Mouse (Mus musculus): ENCODE results near the gene St6galnac3. TPM values are rescaled to one million over a fixed set of nuclear protein-coding genes. Genes with fewer than 3 reads are reported as not detected.

The St6galnac3 gene
- polyA plus RNA-seq, 1 experiment from 2014 or later, result 48.6 TPM

DNA sequence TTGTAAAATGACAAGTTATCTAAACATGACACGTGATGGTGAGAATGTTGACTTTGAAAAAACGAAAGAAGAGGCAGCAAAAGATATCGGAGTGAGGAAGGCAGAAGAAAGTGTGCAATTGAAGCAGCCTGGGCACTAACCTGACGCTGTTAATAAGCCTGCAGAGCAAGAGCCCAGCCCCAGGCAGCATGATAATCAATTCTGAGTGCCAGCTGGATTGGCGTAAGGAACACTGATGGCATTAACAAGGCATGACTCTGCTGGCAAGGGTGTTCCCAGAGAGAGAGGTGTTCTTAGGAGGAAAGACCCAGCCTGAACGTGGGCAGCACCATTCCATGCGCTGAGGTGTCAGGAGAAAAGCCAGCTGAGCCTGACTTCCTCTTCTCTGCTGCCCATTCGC lies 525.7 kb downstream of the St6galnac3 start:
- H3K9ac ChIP-seq, result no peak overlapping the region
- no peak overlapping the region for H3K27ac ChIP-seq (replicated peaks)
- 73% methylated on average over 8 of the region's 8 CpGs for WGBS
- no peaks in the 10 kb centered on the region for H3K36me3 ChIP-seq
- no peaks in the 10 kb centered on the region for H3K4me1 ChIP-seq
- H3K4me3 ChIP-seq (replicated peaks), result no peak overlapping the region
- no peak for ATAC-seq (ENCODE audit: insufficient number of reproducible peaks, low FRiP score, low TSS enrichment, low read depth)
- H3K4me2 ChIP-seq (replicated peaks), result no peak overlapping the region
- no peaks in the 10 kb centered on the region for H3K9me3 ChIP-seq (replicated peaks)
- H3K27me3 ChIP-seq, result no peaks in the 10 kb centered on the region

GRCm38 (mm10) chr3:153198514-153198913 lies 526.5 kb downstream of the St6galnac3 start:
- 75% methylated on average over 4 of the region's 4 CpGs for WGBS
- Histone ChIP-seq H3K9me3 (replicated peaks) (no peaks in the 10 kb centered on the region), H3K4me2 (replicated peaks) (no peak overlapping the region), H3K27ac (replicated peaks) (no peak overlapping the region), H3K4me3 (replicated peaks) (no peak overlapping the region), H3K27me3 (no peaks in the 10 kb centered on the region), H3K4me1 (no peaks in the 10 kb centered on the region), H3K9ac (no peak overlapping the region), H3K36me3 (no peaks in the 10 kb centered on the region)
- no peak for ATAC-seq (ENCODE audit: insufficient number of reproducible peaks, low FRiP score, low TSS enrichment, low read depth)

DNA sequence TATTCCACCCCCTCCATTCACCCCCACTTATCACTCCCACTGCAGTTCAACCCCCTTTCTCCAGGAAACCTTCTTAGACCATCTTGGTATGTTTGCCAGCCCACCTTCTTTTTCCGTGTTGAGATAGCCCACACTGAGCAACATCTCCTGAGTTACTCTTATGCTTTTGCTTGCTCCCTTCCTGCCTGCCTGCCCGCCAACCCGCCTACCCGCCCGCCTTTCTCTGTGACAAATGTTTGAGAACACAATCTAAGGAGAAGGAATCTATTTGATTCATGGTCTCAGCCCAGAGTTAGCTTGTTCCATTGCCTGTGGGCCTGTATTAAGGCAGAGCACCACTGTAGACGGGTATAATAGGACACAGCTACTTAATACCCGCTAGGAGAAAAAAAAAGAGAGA lies 531.9 kb downstream of the St6galnac3 start:
- no peak overlapping the region for H3K4me3 ChIP-seq (replicated peaks)
- no peak overlapping the region for H3K27ac ChIP-seq (replicated peaks)
- ATAC-seq (ENCODE audit: insufficient number of reproducible peaks, low FRiP score, low TSS enrichment, low read depth), result no peak
- H3K4me2 ChIP-seq (replicated peaks), result no peak overlapping the region
- WGBS, result 80% methylated on average over 7 of the region's 7 CpGs
- no peaks in the 10 kb centered on the region for H3K9me3 ChIP-seq (replicated peaks)
- H3K36me3 ChIP-seq, result no peaks in the 10 kb centered on the region
- no peaks in the 10 kb centered on the region for H3K27me3 ChIP-seq
- no peak overlapping the region for H3K9ac ChIP-seq
- H3K4me1 ChIP-seq, result no peaks in the 10 kb centered on the region

DNA sequence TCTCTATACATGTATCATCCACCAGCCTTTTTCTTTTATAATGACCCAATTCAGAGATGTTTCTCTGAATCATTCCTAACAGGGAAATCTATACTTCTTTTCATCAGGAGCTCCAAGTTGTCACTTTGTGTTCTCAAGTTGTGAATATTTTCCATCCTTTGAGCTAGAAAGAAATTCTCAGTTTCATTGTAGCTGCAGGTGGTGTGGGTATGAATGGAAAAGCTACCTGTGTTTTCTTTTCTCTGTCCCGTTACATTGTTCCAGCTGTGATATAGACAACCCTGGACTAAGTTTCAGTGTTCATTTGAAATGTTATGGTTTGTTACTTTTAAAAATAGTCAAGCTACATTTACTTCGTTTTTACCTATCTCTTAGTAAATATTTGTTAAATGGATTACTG lies 534.2 kb downstream of the St6galnac3 start:
- 70% methylated on average over 2 of the region's 2 CpGs for WGBS
- Histone ChIP-seq H3K9ac (no peak overlapping the region), H3K4me2 (replicated peaks) (no peak overlapping the region), H3K9me3 (replicated peaks) (no peaks in the 10 kb centered on the region), H3K4me3 (replicated peaks) (no peak overlapping the region), H3K27me3 (no peaks in the 10 kb centered on the region), H3K27ac (replicated peaks) (no peak overlapping the region), H3K36me3 (no peaks in the 10 kb centered on the region), H3K4me1 (no peaks in the 10 kb centered on the region)
- ATAC-seq (ENCODE audit: insufficient number of reproducible peaks, low FRiP score, low TSS enrichment, low read depth), result no peak

DNA sequence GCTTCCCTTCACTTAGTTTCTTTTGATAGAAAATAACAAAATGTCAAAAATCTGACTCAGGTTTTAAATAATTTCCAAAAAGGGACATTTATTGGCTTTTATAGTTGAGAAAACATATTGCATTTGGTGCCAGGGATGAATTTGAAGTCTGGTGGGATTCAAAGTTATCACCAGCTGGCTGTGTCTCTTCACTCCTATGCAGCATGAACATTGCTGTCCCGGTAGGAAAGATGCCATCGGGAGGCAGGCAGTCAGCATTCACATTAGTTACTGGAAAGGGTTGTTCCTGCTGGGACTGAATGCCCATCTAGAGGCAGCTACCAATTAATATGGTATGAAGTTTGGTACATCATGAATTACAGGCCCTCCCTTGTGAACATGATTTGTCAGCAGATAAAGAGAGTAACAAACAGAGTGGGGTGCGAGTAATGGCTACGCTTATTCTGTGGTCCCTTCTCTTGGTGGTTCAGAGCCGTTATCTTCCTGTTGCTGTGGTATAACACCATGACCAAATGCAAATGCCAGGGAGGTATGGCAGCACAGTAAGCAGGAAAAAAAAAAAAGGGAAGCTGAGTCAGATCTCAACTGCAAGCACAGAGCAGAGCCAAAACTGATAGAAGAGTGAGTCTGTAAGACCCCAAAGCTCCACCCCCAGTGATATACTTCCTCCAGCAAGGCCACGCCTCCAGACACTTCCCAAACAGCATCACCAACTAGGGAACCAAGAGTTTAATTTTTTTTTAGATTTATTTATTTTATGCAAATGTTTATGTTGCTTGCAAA lies 535.1 kb downstream of the St6galnac3 start:
- Histone ChIP-seq H3K27me3 (no peaks in the 10 kb centered on the region), H3K9me3 (replicated peaks) (no peaks in the 10 kb centered on the region), H3K27ac (replicated peaks) (no peak overlapping the region), H3K36me3 (no peaks in the 10 kb centered on the region), H3K4me3 (replicated peaks) (no peak overlapping the region), H3K4me1 (no peaks in the 10 kb centered on the region), H3K9ac (no peak overlapping the region), H3K4me2 (replicated peaks) (no peak overlapping the region)
- ATAC-seq (ENCODE audit: insufficient number of reproducible peaks, low FRiP score, low TSS enrichment, low read depth), result no peak
- 85% methylated on average over 6 of the region's 6 CpGs for WGBS

- Histone ChIP-seq H3K9me3 (replicated peaks) (no peaks in the 10 kb centered on the region), H3K4me2 (replicated peaks) (no peak overlapping the region), H3K9ac (no peak overlapping the region), H3K36me3 (no peaks in the 10 kb centered on the region), H3K4me1 (no peaks in the 10 kb centered on the region), H3K27me3 (no peaks in the 10 kb centered on the region), H3K27ac (replicated peaks) (no peak overlapping the region), H3K4me3 (replicated peaks) (no peak overlapping the region)
- WGBS, result 83% methylated on average over 2 of the region's 2 CpGs
- no peak for ATAC-seq (ENCODE audit: insufficient number of reproducible peaks, low FRiP score, low TSS enrichment, low read depth)
Observed at GRCm38 (mm10) chr3:153188224-153188623, 536.8 kb downstream of the St6galnac3 start.

DNA sequence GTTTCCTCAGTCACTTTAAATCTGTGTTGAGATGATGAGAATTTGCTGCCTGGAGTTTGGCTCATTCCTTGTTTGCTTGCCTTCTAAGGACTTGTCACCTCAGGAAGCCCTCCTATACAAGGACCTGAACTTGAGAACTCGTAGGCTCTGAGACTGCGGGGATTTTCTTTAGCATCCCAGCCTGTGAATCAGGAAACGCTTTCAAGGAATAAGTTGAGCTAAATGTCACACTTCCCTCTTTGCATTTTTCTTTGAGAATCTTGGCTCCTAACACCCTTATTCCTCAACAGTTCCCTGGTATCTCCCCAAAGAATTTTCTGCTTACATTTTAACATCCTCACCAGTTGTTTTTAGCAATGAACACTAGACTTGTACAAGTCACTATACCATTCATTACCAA lies 539.9 kb downstream of the St6galnac3 start:
- Histone ChIP-seq H3K36me3 (no peaks in the 10 kb centered on the region), H3K27me3 (no peaks in the 10 kb centered on the region), H3K9me3 (replicated peaks) (no peaks in the 10 kb centered on the region), H3K27ac (replicated peaks) (no peak overlapping the region), H3K9ac (no peak overlapping the region), H3K4me3 (replicated peaks) (no peak overlapping the region), H3K4me2 (replicated peaks) (no peak overlapping the region), H3K4me1 (no peaks in the 10 kb centered on the region)
- ATAC-seq (ENCODE audit: insufficient number of reproducible peaks, low FRiP score, low TSS enrichment, low read depth), result no peak
- 73% methylated on average over 3 of the region's 3 CpGs for WGBS

GRCm38 (mm10) chr3:153181242-153181641 lies 543.7 kb downstream of the St6galnac3 start:
- ATAC-seq (ENCODE audit: insufficient number of reproducible peaks, low FRiP score, low TSS enrichment, low read depth), result no peak
- H3K36me3 ChIP-seq, result no peaks in the 10 kb centered on the region
- H3K27ac ChIP-seq (replicated peaks), result no peak overlapping the region
- H3K4me3 ChIP-seq (replicated peaks), result no peak overlapping the region
- WGBS, result 41% methylated on average over 6 of the region's 6 CpGs
- H3K4me1 ChIP-seq, result no peaks in the 10 kb centered on the region
- H3K9ac ChIP-seq, result no peak overlapping the region
- H3K27me3 ChIP-seq, result no peaks in the 10 kb centered on the region
- H3K9me3 ChIP-seq (replicated peaks), result no peaks in the 10 kb centered on the region
- H3K4me2 ChIP-seq (replicated peaks), result no peak overlapping the region

- no peaks in the 10 kb centered on the region for H3K4me1 ChIP-seq
- no peak overlapping the region for H3K27ac ChIP-seq (replicated peaks)
- 58% methylated on average over 4 of the region's 4 CpGs for WGBS
- H3K9me3 ChIP-seq (replicated peaks), result no peaks in the 10 kb centered on the region
- no peak overlapping the region for H3K9ac ChIP-seq
- no peaks in the 10 kb centered on the region for H3K36me3 ChIP-seq
- ATAC-seq (ENCODE audit: insufficient number of reproducible peaks, low FRiP score, low TSS enrichment, low read depth), result no peak
- H3K4me2 ChIP-seq (replicated peaks), result no peak overlapping the region
- H3K4me3 ChIP-seq (replicated peaks), result no peak overlapping the region
- H3K27me3 ChIP-seq, result no peaks in the 10 kb centered on the region
Observed at GRCm38 (mm10) chr3:153176749-153177148, 548.2 kb downstream of the St6galnac3 start.

DNA sequence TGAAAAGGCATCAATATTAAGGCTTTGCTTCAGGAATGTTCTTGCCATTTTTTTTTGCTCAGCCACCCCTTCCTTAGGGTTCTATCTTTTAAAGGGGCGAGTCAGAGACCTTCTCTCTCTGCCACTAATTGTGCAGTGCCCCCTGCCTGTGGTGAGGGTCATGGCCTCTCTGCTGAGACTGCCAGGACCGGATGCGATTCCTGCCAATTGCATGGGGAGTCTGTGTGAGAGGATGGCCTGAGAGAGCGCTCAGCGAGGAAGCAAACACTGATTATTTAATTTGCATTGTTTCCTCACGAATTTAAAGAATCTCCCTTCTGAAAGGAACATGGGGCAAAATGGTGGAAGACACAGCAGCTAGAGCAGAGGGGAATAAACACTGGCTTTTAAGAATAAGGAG lies 548.6 kb downstream of the St6galnac3 start:
- Histone ChIP-seq H3K4me2 (replicated peaks) (no peak overlapping the region), H3K9ac (no peak overlapping the region), H3K36me3 (no peaks in the 10 kb centered on the region), H3K27me3 (no peaks in the 10 kb centered on the region), H3K27ac (replicated peaks) (no peak overlapping the region), H3K4me1 (no peaks in the 10 kb centered on the region), H3K4me3 (replicated peaks) (no peak overlapping the region), H3K9me3 (replicated peaks) (no peaks in the 10 kb centered on the region)
- no peak for ATAC-seq (ENCODE audit: insufficient number of reproducible peaks, low FRiP score, low TSS enrichment, low read depth)
- 55% methylated on average over 6 of the region's 6 CpGs for WGBS

- 86% methylated on average over 11 of the region's 11 CpGs for WGBS
- H3K4me2 ChIP-seq (replicated peaks), result no peak overlapping the region
- H3K27me3 ChIP-seq, result no peaks in the 10 kb centered on the region
- no peaks in the 10 kb centered on the region for H3K4me1 ChIP-seq
- no peak overlapping the region for H3K4me3 ChIP-seq (replicated peaks)
- no peak overlapping the region for H3K27ac ChIP-seq (replicated peaks)
- no peaks in the 10 kb centered on the region for H3K36me3 ChIP-seq
- no peaks in the 10 kb centered on the region for H3K9me3 ChIP-seq (replicated peaks)
- no peak for ATAC-seq (ENCODE audit: insufficient number of reproducible peaks, low FRiP score, low TSS enrichment, low read depth)
- H3K9ac ChIP-seq, result no peak overlapping the region
Observed at GRCm38 (mm10) chr3:153174336-153175033, 550.5 kb downstream of the St6galnac3 start.

DNA sequence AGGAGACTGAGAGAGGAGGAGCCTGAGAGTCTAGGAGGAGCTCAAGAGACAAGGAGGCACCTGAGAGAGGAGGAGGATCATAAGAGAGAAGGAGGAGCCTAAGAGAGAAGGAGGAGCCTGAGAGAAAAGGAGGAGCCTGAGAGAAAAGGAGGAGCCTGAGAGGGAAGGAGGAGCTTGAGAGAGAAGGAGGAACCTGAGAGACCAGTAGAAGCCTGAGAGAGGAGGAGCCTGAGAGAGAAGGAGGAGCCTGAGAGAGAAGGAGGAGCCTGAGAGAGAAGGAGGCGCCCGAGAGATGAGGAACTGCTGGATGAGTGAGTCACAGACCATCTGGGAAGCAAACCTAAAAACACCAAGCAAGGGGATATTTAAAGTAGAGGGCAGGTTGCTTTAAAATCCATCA lies 551.4 kb downstream of the St6galnac3 start:
- Histone ChIP-seq H3K9ac (no peak overlapping the region), H3K4me1 (no peaks in the 10 kb centered on the region), H3K27ac (replicated peaks) (no peak overlapping the region), H3K9me3 (replicated peaks) (no peaks in the 10 kb centered on the region), H3K27me3 (no peaks in the 10 kb centered on the region), H3K4me2 (replicated peaks) (no peak overlapping the region), H3K4me3 (replicated peaks) (no peak overlapping the region), H3K36me3 (no peaks in the 10 kb centered on the region)
- no peak for ATAC-seq (ENCODE audit: insufficient number of reproducible peaks, low FRiP score, low TSS enrichment, low read depth)
- WGBS, result 75% methylated on average over 2 of the region's 2 CpGs

Measured in embryonic facial prominence, embryonic 15.5 days (tissue).